ENCODE assay signal across 20 mouse cellular contexts in genomic region chr16:83131876-83132275, GRCm38 (mm10).
A peak's percentile ranks its signal among the peaks of the same experiment; 100 is the strongest.
DNase-seq lines count a peak whose midpoint lies in the region; ATAC-seq and TF ChIP-seq lines count a peak whose summit lies in the region.
"Had no signal": no experiment of that assay in that cellular context is flagged by ENCODE, and none has a peak within 500 bp of the region (broad histone marks: within the 10 kb centered on the region; RNA-seq: fewer than 3 reads in every experiment).

No protein-coding gene starts in this region.

- H3K27ac ChIP-seq in liver, adult 2 months (replicated peaks; ENCODE audit: insufficient read depth, low read depth, low read length) = no peak overlapping the region
- H3K27ac ChIP-seq in liver, embryonic 12.5 days = no peak overlapping the region
- no peak overlapping the region for H3K27ac ChIP-seq in ES-E14 (ENCODE audit: insufficient read depth, low read depth, low read length, poor library complexity, severe bottlenecking)
- H3K27ac ChIP-seq in intestine, postnatal 0 days (ENCODE audit: low read depth, low read length) = no peak overlapping the region
- H3K27ac ChIP-seq: embryonic facial prominence, embryonic 13.5 days; forebrain, embryonic 13.5 days; gastrocnemius, adult 2 months; hindbrain, embryonic 10.5 days; hindbrain, embryonic 15.5 days had no signal

- no peaks in the 10 kb centered on the region for H3K36me3 ChIP-seq in liver, adult 2 months (ENCODE audit: control insufficient read depth, insufficient read depth, low read length)
- H3K36me3 ChIP-seq in liver, embryonic 12.5 days = no peaks in the 10 kb centered on the region
- H3K36me3 ChIP-seq in ES-E14 (ENCODE audit: control insufficient read depth, insufficient read depth, low read length, poor library complexity, severe bottlenecking) = no peaks in the 10 kb centered on the region
- H3K36me3 ChIP-seq in intestine, postnatal 0 days (ENCODE audit: control insufficient read depth, insufficient read depth) = no peaks in the 10 kb centered on the region
- H3K36me3 ChIP-seq: embryonic facial prominence, embryonic 13.5 days; heart, embryonic 12.5 days; hindbrain, embryonic 10.5 days; hindbrain, embryonic 15.5 days had no signal

- H3K9ac ChIP-seq in liver, adult 2 months (ENCODE audit: low read depth, low read length) = no peak overlapping the region
- H3K9ac ChIP-seq in liver, embryonic 12.5 days = no peak overlapping the region
- H3K9ac ChIP-seq in ES-E14 (ENCODE audit: insufficient read depth, low read depth, low read length, poor library complexity, severe bottlenecking) = no peak overlapping the region
- no peak overlapping the region for H3K9ac ChIP-seq in intestine, postnatal 0 days (ENCODE audit: low read depth, low read length)
- H3K9ac ChIP-seq: embryonic facial prominence, embryonic 13.5 days; forebrain, embryonic 13.5 days; forebrain, postnatal 0 days; heart, embryonic 12.5 days; hindbrain, embryonic 15.5 days had no signal

- no peak overlapping the region for H3K4me2 ChIP-seq in liver, embryonic 12.5 days
- H3K4me2 ChIP-seq in intestine, postnatal 0 days (replicated peaks; ENCODE audit: low read depth) = no peak overlapping the region
- H3K4me2 ChIP-seq: embryonic facial prominence, embryonic 13.5 days; forebrain, embryonic 13.5 days; heart, embryonic 12.5 days; hindbrain, embryonic 15.5 days had no signal

- H3K4me3 ChIP-seq in liver, adult 2 months (ENCODE audit: insufficient read depth, low read depth, low read length) = no peak overlapping the region
- no peak overlapping the region for H3K4me3 ChIP-seq in liver, embryonic 12.5 days
- no peak overlapping the region for H3K4me3 ChIP-seq in ES-E14 (ENCODE audit: insufficient read depth in 1 of 2, low read depth in 1 of 2, low read length in 2 of 2, poor library complexity in 1 of 2, severe bottlenecking in 1 of 2)
- H3K4me3 ChIP-seq in intestine, postnatal 0 days (ENCODE audit: low read depth, low read length) = no peak overlapping the region
- H3K4me3 ChIP-seq: embryonic facial prominence, embryonic 13.5 days; forebrain, embryonic 13.5 days; gastrocnemius, adult 2 months; heart, embryonic 12.5 days; hindbrain, embryonic 10.5 days; hindbrain, embryonic 15.5 days had no signal

- no peak for TF ChIP-seq POLR2A in liver, adult 2 months (IDR thresholded peaks at IDR 0.05; ENCODE audit: extremely low read depth, insufficient read depth, low read length)

- H3K9me3 ChIP-seq in liver, embryonic 12.5 days (replicated peaks) = no peaks in the 10 kb centered on the region
- H3K9me3 ChIP-seq in ES-E14 (ENCODE audit: control insufficient read depth, insufficient read depth, low read depth, low read length) = no peaks in the 10 kb centered on the region
- no peaks in the 10 kb centered on the region for H3K9me3 ChIP-seq in intestine, postnatal 0 days (ENCODE audit: control insufficient read depth)
- H3K9me3 ChIP-seq: embryonic facial prominence, embryonic 13.5 days; forebrain, embryonic 13.5 days; heart, embryonic 12.5 days; hindbrain, embryonic 10.5 days; hindbrain, embryonic 15.5 days had no signal

- H3K4me1 ChIP-seq in liver, adult 2 months (ENCODE audit: control insufficient read depth, insufficient read depth, low read length) = no peaks in the 10 kb centered on the region
- H3K4me1 ChIP-seq in liver, embryonic 12.5 days = no peaks in the 10 kb centered on the region
- H3K4me1 ChIP-seq in ES-E14 (ENCODE audit: control insufficient read depth in 2 of 2, insufficient read depth in 2 of 2, low read length in 2 of 2, poor library complexity in 1 of 2) = no peaks in the 10 kb centered on the region
- no peaks in the 10 kb centered on the region for H3K4me1 ChIP-seq in intestine, postnatal 0 days (replicated peaks; ENCODE audit: control insufficient read depth, insufficient read depth, low read length)
- H3K4me1 ChIP-seq: embryonic facial prominence, embryonic 13.5 days; forebrain, embryonic 13.5 days; heart, embryonic 12.5 days; hindbrain, embryonic 10.5 days; hindbrain, embryonic 15.5 days had no signal

- DNase-seq in liver, adult 2 months (ENCODE audit: extremely low read depth, low read depth, low spot score) = peak; percentile 5
- DNase-seq in ES-E14 (ENCODE audit: low read depth, low spot score) = no peak
- DNase-seq in NIH3T3 (ENCODE audit: low read depth) = peak; percentile 2
- DNase-seq in fibroblast of lung, adult 2 months (ENCODE audit: low read depth) = peak; percentile 2
- DNase-seq in thymus, postnatal 36 days = no peak
- DNase-seq: adrenal gland, adult 2 months; adrenal gland, postnatal 25 days; cerebellum, adult 11-12 months; cerebellum, adult 9-10 months; forebrain, postnatal 0 days; gastrocnemius, adult 2 months; gastrocnemius, postnatal 25 days had no signal

- TF ChIP-seq CTCF in liver, adult 2 months (IDR thresholded peaks at IDR 0.05; ENCODE audit: low read depth, low read length) = no peak
- no peak for TF ChIP-seq CTCF in intestine, postnatal 0 days (IDR thresholded peaks at IDR 0.05; ENCODE audit: low read depth)

- in situ Hi-C loops in ES-E14 (cut with MboI; ENCODE audit: low sequenced_read_pairs in 2 of 2, unreplicated experiment in 2 of 2) = no loop called here

- no peaks in the 10 kb centered on the region for H3K79me2 ChIP-seq in liver, adult 2 months (ENCODE audit: control insufficient read depth, insufficient read depth, low read length)

- ATAC-seq in liver, embryonic 12.5 days = no peak
- ATAC-seq in intestine, postnatal 0 days = no peak
- ATAC-seq: forebrain, embryonic 13.5 days; forebrain, postnatal 0 days; intestine, embryonic 16.5 days had no signal

- H3K27me3 ChIP-seq in liver, adult 2 months (ENCODE audit: control insufficient read depth, insufficient read depth, low read length) = no peaks in the 10 kb centered on the region
- H3K27me3 ChIP-seq in liver, embryonic 12.5 days (replicated peaks) = no peaks in the 10 kb centered on the region
- H3K27me3 ChIP-seq in intestine, postnatal 0 days (replicated peaks; ENCODE audit: control insufficient read depth, insufficient read depth, low read length) = no peaks in the 10 kb centered on the region
- H3K27me3 ChIP-seq: embryonic facial prominence, embryonic 13.5 days; forebrain, embryonic 13.5 days; heart, embryonic 12.5 days; hindbrain, embryonic 15.5 days had no signal

TF ChIP-seq in ES-E14, 5 proteins besides CTCF, POLR2A, EP300 and RAD21:
- TF ChIP-seq CHD2 (IDR thresholded peaks at IDR 0.05; ENCODE audit: low read depth, low read length) (no peak), MAFK (IDR thresholded peaks at IDR 0.05; ENCODE audit: insufficient read depth, low read depth, low read length) (peak; percentile 85)

Comparison
In these comparisons a context has a peak if more than half of its experiments do, and no peak if none do; other contexts are left out.
1. DNase-seq: peak in liver, adult 2 months (single experiment), NIH3T3 (single experiment) and fibroblast of lung, adult 2 months (single experiment); none in ES-E14 (single experiment) and thymus, postnatal 36 days (0 of 2).